Mouse (Mus musculus): ENCODE results near the gene Neurl4.
A peak's percentile ranks its signal among the peaks of the same experiment; 100 is the strongest.

DNA sequence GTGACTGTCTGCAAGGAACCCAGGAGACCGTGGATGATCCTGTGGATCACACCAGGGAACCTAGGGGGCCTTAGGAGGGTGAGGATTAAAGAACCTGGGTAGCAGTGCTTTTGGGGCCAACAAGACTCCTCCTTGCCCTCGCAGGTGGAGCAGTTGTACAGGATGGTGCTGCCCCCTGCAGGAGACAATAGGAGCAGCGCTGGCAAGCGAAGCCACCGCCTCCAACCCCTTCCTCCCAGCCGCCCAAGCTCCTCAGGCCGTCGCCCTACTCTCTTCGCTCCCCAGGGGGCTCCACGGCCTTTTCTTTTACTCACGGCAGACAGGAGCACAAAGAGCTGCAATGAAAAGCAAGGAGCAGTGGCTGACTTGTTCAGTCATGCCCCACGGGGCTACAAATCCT is 24.0 kb upstream of the Neurl4 start:
- peak; percentile 86 for TF ChIP-seq CTCF (IDR thresholded peaks at IDR 0.05; ENCODE audit: borderline replicate concordance, extremely low read depth, insufficient read depth, insufficient read length)
- TF ChIP-seq POLR2A (IDR thresholded peaks at IDR 0.05; ENCODE audit: borderline replicate concordance, extremely low read depth, insufficient read depth, insufficient read length, poor library complexity, severe bottlenecking), result no peak
